Mouse (Mus musculus) hindbrain, embryonic 16.5 days (tissue): ENCODE measurements around the gene Hoxa9. TPM values are rescaled to one million over a fixed set of nuclear protein-coding genes. Genes with fewer than 3 reads are reported as not detected.

Experiments
- ATAC-seq: fragments of 200-750 bp; cut with Nextera tagmentation; 2 replicates; pipeline ENCODE4 v1.8.0; 2017; ENCODE audit warnings: moderate TSS enrichment, moderate library complexity
- H3K27ac ChIP-seq: fragments of 300-500 bp; sonication (generic); 2 replicates; pipeline ENCODE4 v1.5.1; 2014; ENCODE audit warnings: low read depth, mild to moderate bottlenecking, control low read depth, low read length, moderate library complexity
- H3K27me3 ChIP-seq: fragments of 300-500 bp; sonication (generic); replicated peaks from 2 replicates; pipeline ENCODE4 v1.6.1; 2014; ENCODE audit warnings: low read length; ENCODE audit not compliant: control insufficient read depth, insufficient read depth
- H3K36me3 ChIP-seq: fragments of 300-500 bp; sonication (generic); 2 replicates; pipeline ENCODE4 v1.6.1; 2014; ENCODE audit warnings: mild to moderate bottlenecking, low read length, moderate library complexity, mixed read lengths; ENCODE audit not compliant: control insufficient read depth, insufficient read depth
- H3K4me1 ChIP-seq: fragments of 300-500 bp; sonication (generic); 2 replicates; pipeline ENCODE4 v1.6.1; 2014; ENCODE audit warnings: low read depth, low read length; ENCODE audit not compliant: control insufficient read depth, insufficient read depth
- H3K4me2 ChIP-seq: fragments of 300-500 bp; sonication (generic); 2 replicates; pipeline ENCODE4 v1.6.1; 2014; ENCODE audit warnings: mild to moderate bottlenecking, low read length, control low read depth, moderate library complexity
- H3K4me3 ChIP-seq: fragments of 300-500 bp; sonication (generic); 2 replicates; pipeline ENCODE4 v1.5.1; 2014; ENCODE audit warnings: mild to moderate bottlenecking, low read length, control low read depth, moderate library complexity
- H3K9ac ChIP-seq: fragments of 300-500 bp; sonication (generic); 2 replicates; pipeline ENCODE4 v1.6.1; 2014; ENCODE audit warnings: low read depth, mild to moderate bottlenecking, control low read depth, low read length, moderate library complexity
- H3K9me3 ChIP-seq: fragments of 300-500 bp; sonication (generic); 2 replicates; pipeline ENCODE4 v1.6.1; 2014; ENCODE audit warnings: mild to moderate bottlenecking, low read length, moderate library complexity; ENCODE audit not compliant: control insufficient read depth
- WGBS: fragments of 180-500 bp; shearing (Covaris S2); extraction: QIAGEN DNeasy Blood & Tissue Kit; methylation state at CpG from one replicate; pipeline ENCODE4 v1.1.7; 2014; 5-methylcytosine and 5-hydroxymethylcytosine counted together
- polyA plus RNA-seq: library from polyadenylated mRNA; unstranded; fragments of >200 nt; fragmentation: Nextera tagmentation; extraction: Ambion mirVana; gene quantifications from 2 replicates; pipeline ENCODE4 v1.2.1, GENCODE M21; 2015

The Hoxa9 gene
- polyA plus RNA-seq, 1 experiment from 2014 or later = 0.48 TPM

DNA sequence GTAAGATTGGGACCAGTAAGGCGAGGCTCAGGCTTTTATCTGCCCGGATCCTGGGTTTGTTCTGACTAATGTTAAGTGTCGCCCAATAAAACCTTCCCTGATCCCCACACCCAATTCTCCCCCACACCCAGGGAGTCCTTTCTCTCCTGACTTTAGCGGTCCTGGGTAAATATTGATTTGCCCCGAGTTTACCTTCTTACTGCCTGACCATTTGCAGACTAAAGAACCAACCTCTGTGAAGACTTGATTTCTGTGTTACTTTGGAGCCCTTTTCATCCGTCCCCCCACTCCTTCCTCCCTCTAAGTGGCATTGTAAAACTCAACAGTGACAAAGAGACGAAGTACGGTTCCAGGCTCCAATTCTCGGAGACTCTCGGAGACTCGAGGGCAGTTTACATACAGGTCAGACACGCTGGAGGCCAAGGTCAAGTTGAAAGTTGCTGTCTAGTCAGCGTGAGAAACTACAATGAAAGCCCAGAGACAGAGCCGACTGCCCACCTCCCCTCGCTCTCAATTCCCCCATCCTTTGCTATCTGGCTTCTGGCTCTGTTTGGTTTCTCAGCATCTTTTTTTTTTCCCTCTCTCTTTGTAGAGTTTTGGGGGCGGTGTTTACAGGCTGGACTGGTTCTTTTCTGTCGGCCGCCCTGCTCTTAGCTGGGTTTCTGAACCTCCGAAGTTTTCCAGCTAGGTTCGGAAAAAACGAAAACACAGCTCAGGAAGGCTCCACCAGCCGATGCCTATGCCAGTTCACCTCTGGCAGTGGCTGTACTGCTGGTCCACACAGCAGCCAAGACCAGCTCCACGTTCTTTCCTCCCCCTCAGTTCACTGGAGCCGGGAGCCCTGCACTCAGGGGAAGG lies 31.8 kb upstream of the Hoxa9 start:
- Histone ChIP-seq H3K9ac (no peak overlapping the region), H3K27me3 (peaks cover 73% of the 10 kb centered on the region), H3K36me3 (no peaks in the 10 kb centered on the region), H3K9me3 (no peaks in the 10 kb centered on the region), H3K4me3 (no peak overlapping the region), H3K4me2 (no peak overlapping the region), H3K27ac (no peak overlapping the region), H3K4me1 (peaks cover 7% of the 10 kb centered on the region; the same call in 1 of the 2 replicates)
- ATAC-seq = no peak
- 3% methylated on average over 24 of the region's 24 CpGs for WGBS

DNA sequence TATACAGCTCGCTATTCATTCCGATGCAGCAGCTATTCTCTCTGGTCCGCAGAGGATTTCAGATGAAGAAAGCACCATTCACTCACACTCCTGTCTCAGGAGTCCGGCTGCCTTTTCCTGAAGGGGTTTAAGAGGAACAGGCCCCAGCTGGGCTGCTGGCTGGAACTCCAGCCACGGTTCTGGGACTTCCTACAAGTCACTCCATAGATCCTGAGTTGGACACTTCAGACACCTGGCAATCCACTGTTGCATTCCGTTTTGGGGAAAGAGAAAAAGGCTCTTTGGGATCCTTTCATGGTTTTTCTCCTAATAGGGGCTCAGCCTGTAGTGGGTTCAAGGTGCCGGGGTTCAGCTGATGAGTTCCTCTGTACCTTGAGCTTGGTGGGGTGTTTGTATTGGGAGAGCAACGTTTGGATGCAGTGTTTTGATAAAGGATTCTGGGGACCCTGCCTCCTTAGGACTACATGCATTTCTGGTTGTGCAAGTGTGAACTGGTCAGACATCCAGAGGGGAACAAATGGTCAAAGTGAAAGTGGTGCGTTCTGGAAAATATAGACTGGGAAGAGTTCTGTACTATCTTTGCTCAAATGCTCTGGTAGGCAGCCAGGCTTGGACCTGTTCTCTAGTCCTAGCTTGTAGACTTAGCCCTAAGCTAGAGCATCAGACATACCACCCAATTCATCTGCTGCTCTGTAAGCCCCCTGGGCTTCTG lies 31.0 kb upstream of the Hoxa9 start:
- WGBS = 3% methylated on average over 9 of the region's 9 CpGs
- peaks cover 74% of the 10 kb centered on the region for H3K27me3 ChIP-seq
- no peak for ATAC-seq

DNA sequence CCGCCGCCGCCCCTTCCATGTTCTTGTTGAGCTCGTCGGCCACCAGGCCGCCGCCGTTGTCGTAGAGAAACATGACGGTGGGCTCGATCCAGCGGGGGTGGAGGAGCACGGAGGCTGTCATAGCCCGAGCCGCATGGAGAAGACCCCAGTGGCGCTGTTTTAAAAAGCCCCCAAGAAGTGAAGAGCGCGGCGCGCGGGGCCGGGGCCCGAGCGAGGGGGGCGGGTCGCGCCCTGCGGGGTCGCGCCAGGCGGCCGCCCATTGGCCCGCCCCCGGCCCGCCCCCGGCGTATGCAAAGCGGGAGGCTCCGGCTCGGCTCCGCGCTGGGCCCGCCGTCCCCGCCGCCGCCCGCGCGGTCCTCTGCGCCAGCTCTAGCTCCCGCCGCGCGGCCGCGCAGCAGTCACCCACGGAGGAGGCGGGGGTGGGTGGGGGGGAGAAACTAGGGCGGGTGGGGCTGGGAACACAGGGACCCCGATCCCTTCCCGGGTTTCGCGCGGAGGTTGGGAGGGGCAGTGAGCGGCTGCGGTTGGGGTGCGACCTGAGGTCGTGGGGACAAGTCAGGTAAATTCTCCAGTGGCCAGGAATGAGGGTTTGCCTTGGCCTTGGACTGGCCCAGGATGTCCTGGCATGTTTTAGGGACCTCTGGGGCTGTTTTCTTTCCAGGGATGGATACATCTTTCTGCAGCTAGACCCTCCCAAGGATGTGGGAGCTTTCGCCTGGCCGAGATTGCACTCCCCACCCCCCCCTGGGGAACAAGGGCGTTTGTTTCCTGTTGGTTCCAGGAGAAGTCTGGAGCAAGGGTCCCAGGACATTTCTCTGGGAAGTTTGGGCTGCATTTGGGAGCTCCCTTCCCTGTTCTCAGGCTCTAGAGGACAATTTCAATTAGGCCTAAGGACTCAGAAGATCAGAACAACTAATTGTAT lies 30.0 kb upstream of the Hoxa9 start, which contains the start of gene Hoxa13:
Gene Hoxa13 (minus strand): TSS at position 227 of the 922 bp plus-strand sequence.
- no peaks in the 10 kb centered on the region for H3K9me3 ChIP-seq
- H3K4me3 ChIP-seq = peak within 1 kb of the TSS; percentile 31
- H3K9ac ChIP-seq = no peak within 1 kb of the TSS
- peaks cover 73% of the 10 kb centered on the region for H3K27me3 ChIP-seq
- WGBS = under 1% methylated on average over 39 of the region's 72 CpGs
- peak within 1 kb of the TSS; percentile 49 for H3K4me2 ChIP-seq
- H3K4me1 ChIP-seq = peaks cover 7% of the 10 kb centered on the region; the same call in 1 of the 2 replicates
- H3K27ac ChIP-seq = no peak within 1 kb of the TSS
- 0 out of 2 replicates have a peak, but pooled peaks have one; percentile 11 for ATAC-seq
- H3K36me3 ChIP-seq = no peaks in the 10 kb centered on the region

More for the DNA sequence above, 31.0 kb upstream of the Hoxa9 start:
- Histone ChIP-seq H3K4me2 (no peak overlapping the region), H3K9ac (no peak overlapping the region), H3K36me3 (no peaks in the 10 kb centered on the region), H3K4me1 (peaks cover 7% of the 10 kb centered on the region; the same call in 1 of the 2 replicates), H3K4me3 (no peak overlapping the region), H3K9me3 (no peaks in the 10 kb centered on the region), H3K27ac (no peak overlapping the region)

DNA sequence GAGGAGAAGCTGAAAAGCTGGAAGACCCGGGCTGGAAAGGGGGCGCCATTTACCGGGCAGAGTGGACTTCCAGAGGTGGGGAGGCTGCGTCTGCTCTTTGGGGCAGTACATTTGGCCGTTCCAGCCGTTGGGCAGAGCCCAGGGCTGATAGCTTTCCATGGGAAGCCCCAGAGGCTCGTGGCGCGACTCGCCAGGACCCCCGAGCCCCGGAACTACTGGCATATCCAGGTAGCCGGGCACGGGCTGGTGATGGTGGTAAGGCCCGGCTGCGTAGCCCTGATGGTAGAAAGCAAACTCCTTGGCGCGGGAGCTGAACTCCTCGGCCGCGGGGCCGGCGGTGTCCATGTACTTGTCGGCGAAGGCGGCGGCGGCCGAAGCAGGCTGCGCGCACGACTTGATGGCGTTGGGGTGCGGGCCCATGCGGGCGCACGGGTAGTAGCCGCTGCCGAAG lies 28.9 kb upstream of the Hoxa9 start:
- H3K27me3 ChIP-seq = peaks cover 73% of the 10 kb centered on the region
- no peak for ATAC-seq
- H3K9ac ChIP-seq = no peak overlapping the region
- H3K27ac ChIP-seq = no peak overlapping the region
- H3K4me3 ChIP-seq = peak overlapping the region; percentile 31; the same call in 1 of the 2 replicates
- no peaks in the 10 kb centered on the region for H3K36me3 ChIP-seq
- peaks cover 7% of the 10 kb centered on the region; the same call in 1 of the 2 replicates for H3K4me1 ChIP-seq
- under 1% methylated on average over 38 of the region's 39 CpGs for WGBS
- no peaks in the 10 kb centered on the region for H3K9me3 ChIP-seq
- H3K4me2 ChIP-seq = peak overlapping the region; percentile 49; the same call in 1 of the 2 replicates

DNA sequence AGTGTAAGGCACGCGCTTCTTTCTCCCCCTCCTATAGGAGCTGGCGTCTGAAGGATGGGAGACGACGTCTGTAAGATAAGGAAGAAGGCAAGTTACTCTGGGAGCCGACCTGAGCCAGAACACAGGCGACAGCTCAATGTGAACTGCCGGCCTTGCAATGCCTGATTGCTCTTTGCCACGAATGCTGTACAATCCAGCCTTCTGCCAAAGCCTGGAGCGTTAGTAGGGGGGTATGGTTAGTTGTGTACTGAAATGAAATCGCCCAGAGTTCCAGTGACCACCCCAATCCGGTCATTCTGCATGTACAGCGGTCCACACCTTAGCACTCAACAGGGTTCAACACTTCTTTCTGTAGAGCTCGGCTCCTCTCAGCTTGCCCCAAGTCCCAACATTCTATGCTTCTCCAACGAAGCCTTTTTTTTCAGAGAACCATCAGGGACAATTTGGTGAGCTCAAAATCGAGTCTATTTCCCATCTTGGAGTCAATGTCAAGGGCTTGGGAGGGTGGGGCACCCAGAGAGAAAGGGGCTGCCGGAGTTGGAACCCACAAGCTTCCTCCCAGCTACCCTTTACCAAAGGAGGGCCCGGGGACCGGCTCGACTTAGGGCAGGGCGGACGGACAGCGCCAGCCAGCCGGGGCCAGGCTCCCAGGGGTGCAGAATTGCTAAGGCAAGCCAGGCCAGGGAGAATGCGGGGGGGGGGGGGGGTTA lies 28.3 kb upstream of the Hoxa9 start:
- Histone ChIP-seq H3K4me2 (no peak overlapping the region), H3K4me3 (no peak overlapping the region), H3K36me3 (no peaks in the 10 kb centered on the region), H3K9ac (no peak overlapping the region), H3K27ac (no peak overlapping the region), H3K27me3 (peaks cover 68% of the 10 kb centered on the region), H3K4me1 (peaks cover 7% of the 10 kb centered on the region; the same call in 1 of the 2 replicates), H3K9me3 (no peaks in the 10 kb centered on the region)
- WGBS = 2% methylated on average over 24 of the region's 25 CpGs
- ATAC-seq = no peak

DNA sequence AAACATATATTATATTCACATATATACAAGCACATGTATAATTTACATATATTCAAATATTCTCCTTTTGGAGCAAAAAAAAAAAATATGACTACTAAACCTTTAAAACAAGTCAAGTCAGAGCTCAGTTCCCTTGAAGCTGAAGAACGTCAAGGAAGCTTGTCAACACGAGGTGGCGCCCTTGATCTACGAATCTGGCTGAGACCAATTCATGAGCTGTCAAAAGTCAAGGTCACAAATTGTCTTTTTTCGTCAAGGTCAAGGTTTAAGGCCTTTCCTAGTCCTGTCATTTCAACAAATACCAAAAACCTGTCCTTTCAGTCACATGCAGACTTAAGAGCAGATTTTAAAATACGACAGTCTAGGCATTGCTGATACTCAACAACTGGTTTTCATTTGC lies 26.1 kb upstream of the Hoxa9 start:
- Histone ChIP-seq H3K9me3 (no peaks in the 10 kb centered on the region), H3K9ac (no peak overlapping the region), H3K4me2 (no peak overlapping the region), H3K27ac (no peak overlapping the region), H3K27me3 (peaks cover 61% of the 10 kb centered on the region), H3K4me3 (no peak overlapping the region), H3K36me3 (no peaks in the 10 kb centered on the region), H3K4me1 (peaks cover 7% of the 10 kb centered on the region; the same call in 1 of the 2 replicates)
- WGBS = under 1% methylated on average over 6 of the region's 6 CpGs
- ATAC-seq = no peak

DNA sequence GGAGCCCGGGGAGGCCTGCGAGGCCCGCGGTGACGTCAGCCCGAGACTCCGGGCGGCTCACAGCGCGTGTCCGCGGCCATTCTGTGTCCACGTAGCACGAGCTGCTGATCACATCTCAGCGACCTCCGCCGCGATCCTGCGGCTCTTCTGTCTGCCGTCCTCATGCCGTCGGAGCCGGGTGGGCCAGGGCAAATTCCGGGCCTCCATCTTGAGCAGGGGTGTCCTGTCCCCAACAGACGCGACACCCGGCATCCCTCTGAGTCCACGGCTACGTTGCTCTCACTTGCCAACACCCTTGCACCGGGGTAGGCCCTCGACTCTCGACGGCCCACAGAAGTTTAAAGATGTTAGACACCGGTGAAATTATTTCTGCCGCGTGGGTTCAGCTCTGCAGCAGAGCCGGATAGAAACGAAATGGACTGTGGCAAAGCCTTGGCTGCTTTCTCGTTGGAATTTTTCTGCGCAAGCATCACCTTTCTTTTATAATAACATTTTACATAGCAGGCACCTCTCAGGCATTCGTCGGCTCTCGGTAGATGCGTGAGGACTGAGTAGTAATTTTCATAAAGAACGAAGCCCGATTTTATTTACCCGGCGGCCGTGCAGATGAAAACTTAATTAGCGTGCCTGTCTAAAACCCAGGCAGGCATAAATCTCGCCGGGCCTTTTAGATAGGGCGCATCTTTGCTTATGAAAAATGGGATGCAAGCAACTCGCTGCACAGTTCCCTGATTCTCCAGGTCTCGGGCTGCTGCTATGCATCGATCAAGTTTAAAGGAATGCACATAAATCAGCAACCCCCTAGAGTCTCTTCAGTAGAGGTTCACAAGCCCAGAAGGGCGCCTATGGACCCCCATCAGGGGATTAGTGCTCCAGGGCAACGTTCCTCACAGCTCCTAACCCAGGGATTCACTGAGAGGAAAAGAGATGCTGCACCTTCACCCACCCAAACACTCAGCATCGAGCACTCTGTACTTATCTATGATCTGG lies 22.9 kb upstream of the Hoxa9 start:
- H3K9ac ChIP-seq = no peak overlapping the region
- no peak overlapping the region for H3K4me2 ChIP-seq
- no peak overlapping the region for H3K4me3 ChIP-seq
- WGBS = 1% methylated on average over 59 of the region's 59 CpGs
- H3K27me3 ChIP-seq = peaks cover 65% of the 10 kb centered on the region
- no peaks in the 10 kb centered on the region for H3K4me1 ChIP-seq
- no peak overlapping the region for H3K27ac ChIP-seq
- ATAC-seq = no peak
- H3K9me3 ChIP-seq = no peaks in the 10 kb centered on the region
- H3K36me3 ChIP-seq = no peaks in the 10 kb centered on the region
